Mouse (Mus musculus): ENCODE results near the gene BC037034.

Gene BC037034

DNA sequence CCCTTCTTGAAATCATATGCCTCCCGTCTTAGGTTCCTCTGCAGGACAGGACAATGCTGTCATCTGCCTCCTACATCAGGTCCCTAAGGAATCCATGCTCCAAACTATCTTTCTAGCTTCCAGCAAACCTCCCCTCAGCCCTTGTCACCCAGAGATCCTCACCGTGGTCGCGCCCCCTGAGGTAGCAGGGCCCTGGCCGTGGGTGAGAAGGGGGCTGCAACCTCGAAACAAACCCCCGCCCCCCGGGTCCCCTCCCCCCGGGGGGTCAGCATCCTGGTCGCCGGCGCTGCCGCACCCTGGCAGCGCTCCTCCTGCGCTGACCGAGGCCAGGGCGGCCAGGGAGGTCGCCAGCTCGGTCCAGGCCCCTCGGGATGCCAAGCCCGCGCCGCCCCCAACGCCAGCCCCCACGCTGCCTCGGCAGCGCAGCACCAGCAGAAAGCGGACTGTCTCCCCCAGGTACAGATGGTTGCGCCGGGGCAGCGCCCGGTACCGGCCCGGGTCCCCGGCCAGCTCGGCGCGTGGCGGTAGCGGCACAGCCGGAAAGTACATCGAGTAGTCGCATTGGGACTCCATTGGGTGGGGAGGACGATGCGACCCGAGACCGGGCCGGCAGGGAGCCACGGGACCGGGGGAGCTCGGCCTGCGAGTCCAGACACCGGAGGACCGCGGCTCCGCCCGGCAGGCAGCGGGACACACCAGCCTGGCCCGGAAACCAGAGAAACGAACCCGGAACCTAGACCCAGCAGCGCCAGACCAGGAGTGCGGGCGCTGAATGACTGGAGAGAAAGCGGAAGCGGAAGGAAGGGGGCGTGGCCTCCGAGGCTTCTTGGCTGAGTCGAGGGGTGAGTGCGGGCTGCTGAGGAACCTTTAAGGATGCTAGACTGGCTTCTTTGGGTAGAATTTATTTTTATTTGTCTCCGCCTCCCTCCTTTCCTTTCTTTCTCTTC lies at the start of gene BC037034:
Gene BC037034, minus strand, starts transcription at position 774 of the 947 bp plus-strand sequence.
- peak; percentile 66 for DNase-seq (ENCODE audit: low read depth)

DNA sequence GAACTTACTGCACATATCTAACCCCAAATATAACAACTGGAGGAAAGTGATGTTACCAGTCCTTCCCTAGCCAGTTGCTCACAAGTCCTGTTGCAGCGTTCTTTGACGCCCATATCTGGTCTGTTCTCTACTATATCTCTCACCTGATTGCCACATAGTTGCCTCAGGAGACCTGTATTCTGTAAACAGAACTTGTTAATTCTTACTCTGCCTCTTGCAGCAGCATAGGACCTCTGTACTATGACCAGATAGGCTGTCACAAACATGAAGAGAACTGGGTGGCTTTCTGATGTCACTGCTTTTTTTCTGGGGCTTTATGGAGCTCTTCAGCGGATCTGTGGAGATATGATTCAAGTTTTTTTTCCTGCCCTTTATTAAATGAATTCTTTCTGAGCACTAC lies 49.0 kb upstream of the BC037034 start:
- DNase-seq (ENCODE audit: low read depth): no peak

DNA sequence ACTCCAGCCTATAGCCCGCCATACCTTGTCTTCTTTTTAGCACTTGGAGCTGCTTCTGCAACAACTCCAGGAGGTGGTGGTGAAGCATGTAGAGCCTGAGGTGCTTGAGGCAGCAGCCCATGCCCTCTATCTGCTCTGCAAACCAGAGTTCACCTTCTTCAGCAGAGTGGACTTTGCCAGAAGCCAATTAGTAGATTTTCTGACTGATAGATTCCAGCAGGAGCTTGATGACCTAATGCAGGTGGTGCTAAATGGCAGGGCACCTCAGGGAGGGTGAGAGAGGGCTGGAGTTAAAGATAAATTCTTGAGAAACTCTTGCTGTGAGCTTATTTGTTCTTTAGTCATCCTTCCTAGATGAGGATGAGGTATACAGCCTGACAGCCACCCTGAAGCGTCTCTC lies 35.8 kb upstream of the BC037034 start:
- no peak for DNase-seq (ENCODE audit: low read depth)

DNA sequence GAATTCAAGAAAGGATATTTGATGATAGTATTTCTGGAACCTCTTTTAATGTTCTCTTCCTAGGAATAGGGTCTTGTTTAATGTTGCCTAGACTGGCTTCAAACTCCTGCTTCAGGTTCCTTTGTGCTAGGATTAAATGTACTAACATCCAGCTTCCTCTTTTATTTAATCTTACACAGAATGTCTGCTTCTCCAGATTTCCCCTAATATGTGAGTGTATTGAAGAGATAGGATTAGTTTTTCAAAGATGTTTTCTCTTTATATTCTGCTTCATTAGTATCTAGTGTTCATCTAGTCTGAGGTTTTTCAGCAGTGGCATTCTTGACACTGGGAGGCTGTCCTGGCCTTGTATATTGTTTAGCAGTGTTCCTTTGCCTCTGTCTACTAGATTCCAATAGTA lies 30.3 kb upstream of the BC037034 start:
- DNase-seq (ENCODE audit: low read depth): no peak

DNA sequence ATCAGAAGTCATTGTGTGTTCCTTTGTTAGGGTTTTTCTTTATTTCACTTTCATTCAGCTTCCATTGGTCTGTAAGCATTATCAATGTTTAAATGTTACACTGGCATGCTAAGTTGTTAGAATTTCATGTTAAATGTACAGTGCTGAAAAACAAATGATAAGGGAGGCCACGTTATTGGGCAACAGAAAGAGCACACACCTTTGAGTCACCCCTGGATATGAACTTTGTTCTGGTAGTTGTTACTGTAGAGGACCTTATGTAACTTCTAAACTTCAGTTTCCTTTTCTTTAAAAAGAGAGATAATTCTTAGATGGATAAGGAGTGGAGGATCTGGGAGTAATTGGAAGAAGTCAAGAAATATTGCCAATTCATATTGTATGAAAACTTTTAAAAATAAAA lies 27.8 kb upstream of the BC037034 start:
- no peak for DNase-seq (ENCODE audit: low read depth)

DNA sequence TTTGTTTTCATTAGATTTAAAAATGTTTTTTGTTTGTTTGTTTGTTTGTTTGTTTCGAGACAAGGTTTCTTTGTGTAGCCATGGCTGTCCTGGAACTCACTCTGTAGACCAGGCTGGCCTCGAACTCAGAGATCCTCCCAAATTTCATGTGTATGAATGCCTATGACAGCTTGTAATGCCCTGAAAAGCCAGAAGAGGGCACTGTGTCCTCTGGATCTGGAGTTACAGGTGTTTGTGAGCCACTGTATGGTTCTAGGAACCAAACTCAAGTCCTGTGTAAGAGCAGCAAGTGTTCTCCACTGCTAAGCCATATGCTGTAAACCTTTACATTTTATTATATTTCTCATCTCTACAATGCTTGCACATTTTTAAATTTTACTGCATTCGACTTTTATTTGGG lies 24.0 kb upstream of the BC037034 start:
- DNase-seq (ENCODE audit: low read depth): no peak

DNA sequence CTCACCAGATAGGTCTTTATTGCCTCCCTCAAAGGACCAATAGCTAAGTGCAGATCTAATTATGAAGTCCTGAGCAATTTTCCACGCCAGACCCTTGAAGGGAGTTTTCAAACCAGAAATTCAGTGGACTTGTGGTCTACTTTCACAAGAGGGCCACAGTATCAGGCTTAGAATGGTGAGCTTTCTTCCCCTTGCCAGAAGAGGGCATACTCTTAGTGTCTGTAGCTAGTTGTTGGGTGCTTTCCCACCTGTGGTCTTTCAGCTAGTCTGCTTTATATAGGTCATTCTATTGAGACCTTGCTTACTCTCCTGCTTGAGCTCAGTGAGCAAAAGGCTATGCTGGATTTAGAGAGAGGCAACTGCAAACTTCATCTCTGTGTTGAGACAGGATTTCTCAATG lies 19.7 kb upstream of the BC037034 start:
- no peak for DNase-seq (ENCODE audit: low read depth)

DNA sequence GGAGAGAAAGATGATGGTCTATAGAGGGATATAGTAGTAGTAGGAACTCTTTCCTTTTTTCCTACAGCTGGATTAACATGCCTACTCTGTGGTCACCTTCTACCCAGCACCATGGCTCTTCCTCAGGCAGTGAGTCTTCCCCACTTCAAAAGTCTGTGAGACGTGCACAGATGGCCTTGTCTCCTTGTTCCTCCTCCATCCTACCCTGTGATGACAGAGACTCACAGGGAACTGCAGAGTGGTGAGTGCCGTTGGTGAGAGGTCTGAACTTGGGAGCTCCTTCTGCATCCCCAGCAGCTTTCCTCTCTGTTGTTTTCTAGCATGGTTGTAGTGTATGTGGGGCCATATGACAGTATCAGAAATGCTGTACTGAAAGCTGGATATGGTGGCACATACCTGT lies 18.0 kb upstream of the BC037034 start:
- no peak for DNase-seq (ENCODE audit: low read depth)

DNA sequence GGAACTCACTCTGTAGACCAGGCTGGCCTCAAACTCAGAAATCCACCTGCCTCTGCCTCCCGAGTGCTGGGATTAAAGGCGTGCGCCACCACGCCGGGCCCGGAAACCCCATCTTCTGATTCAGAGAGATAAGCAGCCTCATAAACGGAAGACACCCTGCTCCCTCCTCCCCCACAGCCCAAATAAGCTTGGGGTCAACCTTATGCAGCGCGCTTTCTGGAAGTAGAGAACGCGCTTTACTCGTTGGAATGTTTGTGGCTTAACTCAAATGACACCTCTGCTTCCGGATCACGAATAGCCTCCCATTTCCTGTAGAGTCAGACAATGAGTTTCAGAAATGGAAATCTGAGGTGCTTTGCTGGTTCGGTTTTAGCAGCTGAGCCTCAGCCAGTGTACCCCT lies 17.0 kb upstream of the BC037034 start:
- DNase-seq (ENCODE audit: low read depth): no peak

DNA sequence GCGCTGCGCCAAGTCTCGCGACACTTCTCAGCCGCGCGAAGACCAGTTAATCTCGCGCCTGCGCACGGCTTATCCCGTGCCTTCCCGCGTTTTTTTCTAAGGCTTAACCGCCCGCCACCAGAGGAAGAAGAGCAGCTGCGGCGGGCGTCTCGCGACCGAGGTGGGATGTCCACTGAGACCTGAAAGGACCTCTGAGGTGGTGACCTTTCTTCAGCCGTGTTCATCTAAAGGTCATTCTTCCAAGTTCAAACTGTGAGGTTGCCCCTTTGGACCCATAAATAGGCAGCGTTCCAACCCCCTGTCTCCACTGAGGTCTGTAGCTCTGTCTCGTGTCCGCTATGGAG lies 16.6 kb upstream of the BC037034 start:
- no peak for DNase-seq (ENCODE audit: low read depth)

DNA sequence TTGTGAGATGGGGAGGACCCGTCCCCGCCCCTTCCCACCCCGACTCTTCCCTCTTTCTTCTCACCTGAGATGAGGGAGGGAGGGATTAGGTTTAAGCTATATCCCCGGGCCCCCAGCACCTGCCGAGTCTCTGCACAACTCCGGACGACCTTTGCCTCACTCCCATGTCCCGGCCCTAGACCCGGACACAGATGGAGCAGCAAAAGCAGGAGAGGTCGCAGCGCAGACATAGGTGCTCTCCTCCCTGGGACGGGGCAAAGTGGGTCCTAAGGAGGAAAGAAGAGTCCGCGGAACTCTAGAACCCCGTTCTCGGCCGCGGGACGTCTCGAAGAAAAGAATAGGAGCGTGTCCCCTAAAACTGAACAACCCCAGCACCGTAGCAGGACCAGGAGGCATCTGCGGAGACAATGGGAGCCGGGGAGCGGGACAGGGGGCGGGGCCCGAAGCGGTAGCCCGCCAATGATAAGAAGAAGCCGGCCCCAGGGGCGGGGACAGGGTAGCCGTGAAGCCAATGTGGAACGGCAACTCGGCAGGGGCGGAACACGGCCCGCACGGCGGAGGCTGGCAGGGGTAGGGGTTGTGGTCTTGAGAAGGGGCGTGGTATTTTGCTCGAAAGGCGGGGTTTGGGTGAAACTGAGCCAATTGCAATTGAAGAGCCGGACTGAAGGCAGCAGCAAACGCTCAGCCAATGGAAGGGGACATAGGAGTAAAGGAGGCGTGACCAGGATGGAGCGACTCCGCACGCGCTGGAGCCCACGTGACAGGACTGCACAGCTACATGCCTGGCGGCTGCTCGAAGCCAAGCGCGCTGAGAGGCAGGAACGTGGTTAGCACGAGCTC lies 16.0 kb upstream of the BC037034 start, which contains the start of the genes Gm43720, Gpc2 and Stag3:
Gene Gm43720, minus strand, starts transcription at position 374 of the 840 bp plus-strand sequence.
Gene Gpc2, minus strand, starts transcription at position 421 of the 840 bp plus-strand sequence.
Gene Stag3, plus strand, starts transcription at position 656 of the 840 bp plus-strand sequence.
- DNase-seq (ENCODE audit: low read depth): peak; percentile 97

DNA sequence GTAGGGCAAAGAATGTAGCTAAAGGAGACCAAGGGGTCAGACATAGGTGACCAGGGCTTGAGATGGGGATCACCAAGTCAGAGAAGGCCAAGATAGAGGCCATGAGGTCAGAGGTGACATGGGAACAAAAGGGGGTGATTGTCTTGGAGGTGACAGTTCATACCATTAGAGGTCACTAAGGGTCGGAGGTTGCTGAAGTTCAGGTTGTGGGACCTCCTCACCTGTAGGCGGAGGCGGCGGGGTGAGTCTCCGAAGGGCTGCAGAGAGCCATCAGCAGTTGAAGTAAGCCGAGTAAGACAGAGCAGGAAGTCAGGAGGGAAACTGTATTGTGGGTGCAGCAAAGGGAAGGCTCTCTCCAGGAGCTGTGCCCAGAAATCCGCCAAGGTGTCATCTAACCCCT lies 14.2 kb upstream of the BC037034 start:
- no peak for DNase-seq (ENCODE audit: low read depth)

DNA sequence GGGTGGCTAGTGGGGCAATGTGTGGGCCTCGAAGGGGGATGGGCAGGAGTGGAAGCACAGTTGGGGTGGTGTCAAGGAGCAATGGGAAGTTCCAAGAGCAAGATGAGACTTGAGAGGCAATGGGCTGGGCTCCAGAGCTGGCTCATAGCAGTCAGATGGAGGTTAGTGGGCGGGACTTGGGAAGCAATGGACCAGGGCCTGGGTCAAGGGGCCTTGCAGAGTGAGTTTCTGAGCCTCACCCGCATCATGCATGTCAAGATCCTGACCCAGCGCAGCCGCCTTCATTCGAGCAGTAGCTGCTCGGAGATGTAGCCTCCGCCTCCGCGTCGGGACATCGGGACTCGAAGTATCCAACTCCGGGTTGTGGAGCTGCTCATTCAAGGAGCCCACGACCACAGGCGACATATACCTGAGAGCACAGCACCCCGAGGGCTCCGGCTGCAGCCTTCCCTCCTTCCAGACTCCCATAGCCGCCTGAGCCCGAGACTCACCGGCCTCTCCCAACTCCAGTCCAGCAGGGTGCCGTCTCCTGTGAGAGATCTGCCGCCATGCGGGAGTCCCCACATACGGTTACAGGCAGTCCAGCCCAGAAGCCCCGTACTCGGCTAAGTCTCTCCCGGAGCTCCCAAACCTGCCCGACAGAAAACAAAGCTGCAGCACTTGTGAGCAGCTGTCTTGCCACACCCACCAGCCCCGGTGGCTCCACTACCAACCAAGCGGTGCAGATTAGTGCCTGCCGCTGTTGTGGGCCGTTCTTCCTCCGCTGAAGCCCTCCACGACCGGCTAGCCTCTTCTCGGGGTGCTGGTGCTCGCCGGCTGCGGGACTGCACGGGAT lies 11.6 kb upstream of the BC037034 start:
- DNase-seq (ENCODE audit: low read depth): no peak

DNA sequence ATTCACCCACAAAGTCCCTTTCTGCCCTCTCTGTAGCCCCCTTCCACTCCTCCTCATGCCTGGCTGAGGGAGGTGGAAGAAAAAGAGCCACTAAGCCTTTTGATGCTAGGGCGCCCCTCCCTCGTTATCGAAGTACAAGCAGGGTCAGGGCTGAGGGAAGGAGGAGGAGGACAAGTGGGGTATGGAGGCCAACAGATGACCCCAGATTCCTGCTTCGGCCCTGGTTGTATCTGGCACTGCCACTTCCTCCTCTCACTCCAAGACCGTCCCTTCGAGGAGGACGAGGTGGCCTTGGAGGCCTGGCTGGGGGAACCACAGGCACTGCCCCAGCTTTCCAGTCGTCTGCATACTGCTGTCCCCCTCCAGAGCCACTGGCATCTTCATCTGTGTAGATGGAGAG lies 10.4 kb upstream of the BC037034 start:
- no peak for DNase-seq (ENCODE audit: low read depth)

DNA sequence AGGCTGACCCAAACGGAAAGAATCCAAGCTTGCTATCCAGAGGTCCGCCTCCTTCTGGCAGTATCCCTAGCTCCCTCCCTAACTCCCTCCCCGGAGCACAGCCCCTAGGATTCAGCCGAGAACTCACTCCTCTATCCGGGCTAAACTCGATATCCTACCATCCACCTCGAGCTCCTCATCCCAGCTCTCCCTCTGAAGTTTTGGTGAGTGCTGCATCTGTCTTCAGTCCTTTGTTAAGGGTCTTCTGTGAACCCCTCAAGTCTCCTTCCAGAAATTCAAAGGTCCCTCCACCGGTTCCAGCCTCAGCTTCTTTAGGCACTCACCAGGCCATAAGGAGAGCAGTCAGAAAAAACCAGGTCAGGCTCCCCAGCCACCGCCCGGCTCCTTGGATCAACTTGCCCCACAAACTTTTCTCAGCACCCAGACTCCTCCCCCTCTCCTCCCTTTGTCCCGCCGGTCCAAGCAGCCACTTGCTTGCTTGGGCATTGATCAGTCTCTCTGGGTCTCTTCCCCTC lies 8.6 kb upstream of the BC037034 start, which contains the start of gene Gal3st4:
Gene Gal3st4, minus strand, starts transcription at position 432 of the 515 bp plus-strand sequence.
- DNase-seq (ENCODE audit: low read depth): peak; percentile 45

DNA sequence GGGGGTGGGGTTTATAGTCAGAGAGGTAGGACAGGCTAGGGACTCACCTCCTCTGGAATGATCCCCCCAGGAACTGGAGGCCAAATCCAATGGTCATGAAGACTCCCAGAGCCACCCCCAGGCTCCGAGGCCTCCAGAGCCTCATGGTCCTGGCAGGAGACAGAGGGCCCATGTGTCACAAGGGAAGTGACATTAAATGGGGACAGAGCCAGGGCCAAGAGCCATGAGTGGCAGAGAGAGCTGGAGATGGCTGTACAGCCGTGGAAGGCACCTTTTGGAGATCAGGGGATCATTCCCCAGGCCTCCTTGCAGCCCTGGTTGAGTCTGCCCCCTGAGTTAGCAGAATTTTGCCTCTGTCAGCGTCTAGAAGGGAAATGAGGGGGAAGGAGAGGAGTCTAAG lies 7.4 kb upstream of the BC037034 start:
- no peak for DNase-seq (ENCODE audit: low read depth)

DNA sequence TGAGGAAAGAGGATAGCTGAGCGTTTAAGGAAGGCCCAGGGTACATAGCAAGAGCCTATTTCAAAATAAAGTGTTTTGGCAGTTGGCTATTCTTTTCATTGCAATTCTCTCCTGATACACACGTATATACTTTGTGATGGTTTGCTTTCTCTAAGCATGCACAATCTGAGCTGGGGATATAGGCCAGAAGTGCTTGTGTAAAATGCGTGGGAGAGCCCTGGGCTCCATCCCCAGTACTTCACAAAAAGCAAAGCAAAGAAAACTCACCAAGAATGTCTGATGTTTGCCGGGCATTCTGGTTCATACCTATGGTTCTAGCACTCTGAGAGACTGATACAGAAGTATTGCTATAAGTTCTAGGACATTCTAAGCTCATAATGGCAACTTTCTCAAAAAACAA lies 5.1 kb upstream of the BC037034 start:
- DNase-seq (ENCODE audit: low read depth): no peak

DNA sequence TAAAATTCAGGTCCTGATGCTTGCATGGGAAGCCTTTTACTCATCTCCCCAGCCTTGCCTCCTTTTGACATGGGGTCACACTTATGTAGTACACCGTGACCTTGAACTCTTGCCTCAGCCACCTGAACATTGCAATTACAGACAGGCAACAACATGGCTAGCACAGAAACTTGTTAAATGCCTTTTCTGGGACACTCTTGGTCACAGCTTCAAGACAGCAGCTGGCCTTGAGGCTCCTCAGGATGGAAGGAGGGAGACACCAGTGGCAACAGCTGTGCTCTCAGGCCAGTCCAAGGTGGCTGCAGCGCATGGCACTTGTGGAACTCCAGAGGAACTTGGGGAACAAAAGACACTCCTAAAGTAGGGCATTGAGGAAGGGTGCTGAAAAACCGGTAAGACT lies 3.3 kb upstream of the BC037034 start:
- no peak for DNase-seq (ENCODE audit: low read depth)

DNA sequence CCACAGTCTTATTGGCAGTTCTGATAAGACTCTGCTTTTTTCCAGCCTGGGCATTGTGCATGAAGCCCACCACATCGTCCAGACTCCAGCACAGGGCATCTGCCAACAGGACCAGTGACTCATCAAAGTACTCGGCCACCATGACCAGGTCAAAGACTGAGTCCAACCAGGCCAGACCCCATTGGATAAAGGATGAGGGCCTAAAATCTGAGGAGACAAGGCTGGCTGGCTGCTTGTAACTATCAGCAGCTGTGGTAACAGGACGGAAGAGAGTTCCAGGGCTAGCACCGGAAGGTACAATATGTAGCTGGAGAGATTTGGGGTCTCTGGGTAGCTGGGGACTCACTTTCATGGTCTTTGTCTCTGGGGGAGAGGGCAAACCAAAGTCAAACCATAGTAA lies 1.9 kb upstream of the BC037034 start:
- DNase-seq (ENCODE audit: low read depth): no peak

DNA sequence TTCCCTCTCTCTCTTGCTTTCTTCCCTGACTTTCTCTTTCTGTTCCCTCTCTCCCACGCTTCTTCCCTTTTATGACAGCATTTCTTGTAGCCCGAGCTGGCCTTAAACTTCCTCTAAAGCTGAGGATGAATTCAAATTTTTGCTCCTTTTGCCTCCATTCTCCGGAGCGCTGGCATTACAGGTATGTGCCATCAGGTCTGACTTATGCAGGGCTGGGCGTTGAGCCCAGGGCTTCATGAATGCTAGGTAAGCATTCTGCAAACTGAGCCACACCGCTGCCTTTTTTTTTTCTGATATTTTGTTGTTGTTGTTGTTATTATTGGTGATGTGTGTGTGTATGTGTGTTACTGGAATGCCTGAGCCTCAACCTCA lies 360 bp upstream of the BC037034 start:
- DNase-seq (ENCODE audit: low read depth): no peak

DNA sequence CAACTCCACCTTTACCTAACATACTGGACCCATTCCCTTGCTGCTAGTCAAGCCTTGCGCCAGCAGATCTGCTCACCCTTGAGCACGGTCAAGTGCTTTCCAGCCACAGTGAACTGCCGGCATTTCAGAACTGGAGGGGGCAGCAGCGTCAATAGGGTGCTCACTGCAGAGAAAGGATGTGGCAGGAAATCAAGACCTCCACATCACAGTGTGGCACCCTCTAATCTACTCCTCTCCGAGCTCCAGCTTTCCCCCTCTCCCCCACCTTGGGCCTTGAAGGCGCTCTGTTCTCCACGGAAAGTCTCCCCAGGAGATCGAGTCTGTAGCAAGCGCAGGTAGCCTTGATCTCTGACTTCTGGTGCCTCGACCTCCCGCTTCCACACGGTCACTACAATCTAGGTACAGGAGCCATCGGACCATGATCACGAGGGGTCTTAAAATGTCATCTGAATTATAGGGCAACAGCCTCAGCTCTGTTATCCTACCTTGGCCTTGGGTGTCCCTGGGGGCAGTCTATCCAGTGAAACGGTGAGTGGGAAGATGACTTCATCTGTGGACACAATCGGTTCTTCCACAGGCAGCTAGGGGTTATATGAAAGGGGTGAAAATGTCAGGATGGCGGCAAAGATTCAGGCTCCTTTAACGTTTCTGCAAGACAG lies 1.1 kb downstream of the BC037034 start:
- no peak for DNase-seq (ENCODE audit: low read depth)

All from fibroblast of lung, adult 2 months (primary cell).